Mouse (Mus musculus) thymus, postnatal 25 days (tissue): ENCODE measurements at regions not wholly inside any gene's neighbourhood (a gene's known extent, or its start where the extent isn't known, plus 50 kb on each side); places are given as distances from the start of the nearest gene placed in this dataset.

Experiments
- DNase-seq: peaks from one replicate; pipeline ENCODE4 v3.0.0; 2022

DNA sequence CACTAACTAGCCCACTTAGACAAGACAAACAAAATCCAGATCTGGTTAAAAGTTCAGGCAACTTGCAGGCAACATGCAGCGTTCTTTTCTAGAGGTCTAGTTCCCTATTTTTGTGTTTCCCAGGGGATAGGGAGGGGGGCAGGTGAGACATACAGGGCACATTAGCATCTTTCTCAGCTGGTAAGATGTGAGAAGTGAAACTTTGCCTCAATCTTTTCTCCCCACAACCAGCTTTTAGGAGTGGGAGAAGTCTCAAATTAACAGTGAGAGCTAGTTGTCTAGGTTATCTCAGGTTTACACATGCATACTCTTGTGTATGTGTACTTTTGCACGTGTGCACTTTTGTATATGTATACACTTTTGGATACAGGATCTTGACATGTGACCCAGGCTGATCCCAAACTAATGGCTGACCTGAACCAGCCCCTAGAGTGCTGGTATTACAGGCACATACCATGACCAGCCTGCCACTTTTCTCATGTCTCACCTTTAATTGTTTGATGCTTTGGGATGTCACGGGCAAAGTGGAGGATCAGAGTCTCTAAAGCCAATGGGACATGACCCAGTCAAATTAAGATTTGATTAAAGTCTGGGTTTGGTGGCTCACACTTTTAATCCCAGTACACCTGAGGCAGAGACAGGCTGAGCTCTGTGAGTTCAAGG lies 60.3 kb upstream of the Ube2e1 start:
- no peak for DNase-seq

- no peak for DNase-seq
These were observed 57.7 kb upstream of the Ube2e1 start for GRCm38 (mm10) chr14:18389390-18389789.

- no peak for DNase-seq
These were observed 54.5 kb upstream of the Ube2e1 start for GRCm38 (mm10) chr14:18385953-18386668.
